Mouse (Mus musculus) heart, adult 2 months (tissue): Measurements from ENCODE around the gene Tsc1.

Experiments
- CTCF ChIP-seq: fragments of 200-600 bp; IDR thresholded peaks from 2 replicates; pipeline ENCODE4 v1.8.1; 2022; ENCODE audit warnings: antibody characterized with exemption, mild to moderate bottlenecking, moderate library complexity
- POLR2A ChIP-seq: fragments of 200-500 bp; IDR thresholded peaks from 2 replicates; pipeline ENCODE4 v1.6.1; 2011; ENCODE audit warnings: mild to moderate bottlenecking, low read depth, low read length, control low read depth; ENCODE audit not compliant: insufficient read depth

GRCm38 (mm10) chr2:28598692-28599568 is 42.1 kb upstream of the Tsc1 start:
- TF ChIP-seq CTCF: no peak
- no peak for TF ChIP-seq POLR2A
